Mouse (Mus musculus) liver, embryonic 14.5 days (tissue): ENCODE data around the gene Plekhs1.

Source experiments
- CTCF ChIP-seq: IDR thresholded peaks from 2 replicates; pipeline ENCODE4 v1.5.1; 2016; ENCODE audit warnings: antibody characterized with exemption, low read depth, control low read depth
- EP300 ChIP-seq: IDR thresholded peaks from 2 replicates; pipeline ENCODE4 v1.6.1; 2016; ENCODE audit warnings: antibody characterized with exemption, low read depth

- TF ChIP-seq CTCF, result no peak
- no peak for TF ChIP-seq EP300
These were observed 9.6 kb upstream of the Plekhs1 start for GRCm38 (mm10) chr19:56451867-56452266.
